Mouse (Mus musculus) megakaryocyte-erythroid progenitor cell, adult 5-6 weeks (primary cell): ENCODE data around the gene Nin. TPM values are rescaled to one million over a fixed set of nuclear protein-coding genes. Genes with fewer than 3 reads are reported as not detected.

Experiments used
- ATAC-seq: replicated peaks from 2 replicates; pipeline ENCODE4 v1.8.0; 2016; ENCODE audit warnings: mild to moderate bottlenecking, inconsistent platforms; ENCODE audit not compliant: severe bottlenecking, poor library complexity, low FRiP score, low TSS enrichment
- total RNA-seq, 2 experiments: library from RNA; stranded (forward) in 1 of 2; stranded (reverse) in 1 of 2; fragments of 200-1000, 215-1000 nt in 1 of 2; fragments of >200 nt in 1 of 2; fragmentation: Nextera tagmentation in 1 of 2; gene quantifications; 2 replicates each; pipeline ENCODE4 v1.2.3; 2014 to 2017

Gene Nin
- total RNA-seq, 2 experiments from 2014 or later: 33.1 to 61.0 TPM

DNA sequence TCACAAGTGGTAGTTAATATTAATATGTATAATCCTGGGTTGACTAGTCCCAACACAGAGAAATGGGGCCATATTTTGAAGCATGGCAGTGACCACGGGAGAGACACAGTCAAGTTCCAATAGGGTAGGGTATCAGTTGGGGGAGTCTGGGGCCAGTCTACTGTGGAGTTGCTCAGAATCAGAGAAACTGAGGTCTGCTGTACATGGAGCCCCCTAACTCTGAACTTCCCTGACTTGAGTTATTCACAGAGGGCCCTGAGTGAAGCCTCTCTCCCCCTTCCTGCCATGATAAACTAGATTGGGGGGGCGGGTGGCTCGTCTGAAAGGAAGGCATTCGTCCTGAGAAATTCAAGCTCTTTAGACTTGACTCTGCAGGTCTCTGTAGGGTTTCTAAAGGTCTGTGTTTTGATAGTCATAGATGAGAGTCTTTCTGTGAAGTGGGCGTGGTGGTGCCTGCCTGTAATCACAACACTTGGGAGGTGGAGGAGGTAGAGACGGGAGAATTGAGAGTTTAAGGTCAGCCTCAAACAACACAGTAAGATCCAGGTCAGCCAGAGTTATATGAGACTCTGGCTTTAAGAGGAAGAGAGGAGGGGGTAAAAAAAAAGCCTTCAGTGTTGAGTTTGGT, 20.1 kb downstream of the Nin start:
- ATAC-seq: no peak

DNA sequence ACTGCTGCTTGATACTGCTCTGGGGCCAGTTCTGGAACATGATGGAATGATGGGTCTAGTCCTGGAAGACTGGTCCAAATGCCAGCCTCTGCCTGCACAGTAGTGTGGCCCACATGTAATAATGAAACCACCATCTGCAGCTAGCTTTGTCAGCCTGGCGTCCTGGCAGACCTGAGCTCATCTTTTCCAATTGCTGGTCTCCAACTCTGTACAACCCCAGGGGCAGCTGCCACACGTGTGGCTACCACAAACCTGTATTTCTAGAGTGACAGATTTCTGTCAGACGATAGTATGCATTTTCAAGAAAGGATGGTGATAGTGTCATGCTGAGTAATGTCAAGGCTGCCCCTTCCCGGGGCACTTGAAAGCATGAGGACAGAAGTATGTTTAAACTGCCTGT, 25.2 kb downstream of the Nin start:
- ATAC-seq: no peak

DNA sequence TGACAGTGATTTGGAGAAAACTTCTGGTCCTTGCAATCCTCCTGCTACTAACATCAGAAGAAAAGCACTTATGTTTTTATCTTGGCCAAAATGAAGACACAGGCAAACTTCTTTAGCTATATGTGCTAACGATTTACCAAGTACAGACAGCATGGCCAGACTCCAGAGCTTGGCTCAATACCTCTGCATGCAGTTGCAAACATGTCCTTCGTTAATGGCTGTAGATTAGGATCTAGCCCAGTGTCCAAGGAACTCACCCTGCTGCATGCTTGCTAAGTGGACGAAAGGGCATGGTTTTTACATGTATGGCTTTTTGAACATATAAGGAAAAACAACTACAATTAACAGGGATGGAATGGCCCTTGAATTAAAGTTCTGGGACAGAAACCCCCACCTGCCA, 28.2 kb downstream of the Nin start:
- no peak for ATAC-seq

GRCm38 (mm10) chr12:70084198-70084597, 29.3 kb downstream of the Nin start:
- no peak for ATAC-seq

- no peak for ATAC-seq
Measured at GRCm38 (mm10) chr12:70083737-70084136, 29.8 kb downstream of the Nin start.

DNA sequence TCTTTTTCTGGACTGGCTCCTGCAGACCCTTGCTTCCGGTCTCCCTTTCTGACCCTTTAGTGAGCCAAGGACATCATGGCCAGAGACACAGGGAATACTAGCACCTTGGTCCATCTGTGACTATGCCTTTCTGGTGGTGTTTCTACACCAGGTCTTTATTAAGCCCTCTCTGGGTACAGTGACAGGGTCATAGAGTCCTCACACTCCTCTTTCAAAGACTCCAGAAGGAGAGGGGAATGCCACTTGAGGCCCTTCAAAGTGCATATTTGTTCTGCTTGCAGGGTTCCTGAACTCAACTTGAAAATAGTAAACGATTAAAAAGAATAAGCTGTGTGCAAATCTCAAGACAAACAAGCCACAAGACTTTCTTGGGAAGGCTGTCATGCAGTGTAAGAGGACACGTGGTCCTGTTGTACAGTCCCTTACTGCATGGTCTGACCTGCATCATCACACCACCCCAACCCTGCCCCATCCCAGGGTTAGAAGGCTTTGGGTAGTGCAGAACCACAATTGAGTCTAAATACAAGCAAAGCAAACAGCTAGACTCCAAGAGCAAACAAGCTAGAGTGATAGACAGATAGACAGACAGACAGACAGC, 30.5 kb downstream of the Nin start:
- ATAC-seq: no peak

DNA sequence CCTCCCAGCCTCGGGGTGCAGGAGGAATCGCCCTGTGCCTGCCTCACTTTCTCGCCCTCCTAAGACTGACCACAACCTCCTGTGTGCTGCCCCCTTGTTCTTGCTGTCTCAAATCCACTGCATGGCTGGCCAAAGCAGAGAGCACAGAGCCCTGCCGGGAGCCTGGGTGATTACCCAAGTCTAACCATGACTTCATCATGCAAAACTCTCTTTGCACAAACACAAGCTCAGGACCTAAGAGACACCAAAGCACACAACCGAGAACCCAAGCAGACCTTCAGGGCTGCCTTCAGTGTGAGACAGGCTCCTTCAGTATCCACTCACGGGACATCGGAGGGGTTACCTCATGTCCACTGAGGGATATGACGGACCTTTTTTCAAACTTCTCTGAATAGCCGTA, 31.0 kb downstream of the Nin start:
- ATAC-seq: no peak

GRCm38 (mm10) chr12:70078471-70079025, 35.0 kb downstream of the Nin start:
- no peak for ATAC-seq

DNA sequence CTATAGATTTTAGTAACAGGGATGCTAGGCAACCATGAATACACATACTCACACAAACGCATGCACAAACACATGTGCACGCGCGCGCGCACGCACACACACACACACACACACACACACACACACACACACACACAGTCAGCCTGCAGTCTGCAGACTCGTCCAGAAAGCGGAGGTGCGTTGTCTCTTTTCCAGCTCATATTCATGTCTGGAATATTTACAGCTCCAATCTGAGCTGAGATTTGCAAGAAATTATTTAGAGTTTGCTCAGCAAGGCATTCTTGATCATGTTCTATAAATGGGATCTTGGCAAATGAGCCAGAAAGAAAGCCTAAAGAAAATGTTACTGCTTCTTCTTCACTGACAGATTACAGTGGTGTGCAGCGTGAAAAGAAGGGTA, 37.0 kb downstream of the Nin start:
- no peak for ATAC-seq

DNA sequence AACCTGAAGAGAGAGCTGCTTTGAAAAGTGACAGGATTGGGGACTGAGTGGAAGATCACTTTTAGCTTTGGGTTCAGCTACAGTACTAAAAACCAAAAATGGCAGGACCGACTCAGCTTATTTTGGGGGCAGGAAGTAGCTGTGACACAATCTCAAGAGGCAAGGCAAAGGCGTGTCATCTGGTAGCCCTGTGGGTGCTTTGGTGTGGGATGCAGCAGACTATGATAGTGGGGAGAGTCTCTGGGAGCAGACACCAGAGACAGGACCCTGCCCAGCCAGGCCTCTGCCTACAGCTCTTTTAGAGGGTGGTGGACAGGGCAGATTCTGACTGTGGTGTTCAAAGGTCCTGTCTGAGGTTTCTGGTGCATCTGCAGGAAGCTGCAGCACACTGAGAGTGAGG, 38.5 kb downstream of the Nin start:
- 0 out of 2 replicates have a peak, but pooled peaks have one; percentile 31 for ATAC-seq

DNA sequence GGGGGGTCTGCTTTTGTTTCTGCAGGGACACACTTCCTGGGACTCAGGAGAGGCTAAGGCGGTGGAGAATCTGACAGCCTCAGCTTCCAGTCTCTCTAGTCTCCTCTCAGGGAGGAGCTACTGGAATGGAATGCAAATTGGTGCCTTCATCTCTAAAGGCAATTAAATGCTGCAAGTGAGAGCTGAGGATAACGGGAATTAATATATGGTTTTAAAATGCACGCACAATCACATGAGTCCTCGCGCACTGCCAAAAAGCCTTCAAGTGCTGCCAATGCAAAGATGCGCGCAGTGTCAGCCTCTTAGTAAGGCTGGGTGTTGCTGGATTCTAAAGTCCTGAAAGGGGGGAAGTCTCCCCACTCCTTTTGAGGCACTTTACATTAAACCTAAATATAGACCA, 42.6 kb downstream of the Nin start:
- no peak for ATAC-seq

GRCm38 (mm10) chr12:70070306-70070705, 43.2 kb downstream of the Nin start:
- no peak for ATAC-seq

DNA sequence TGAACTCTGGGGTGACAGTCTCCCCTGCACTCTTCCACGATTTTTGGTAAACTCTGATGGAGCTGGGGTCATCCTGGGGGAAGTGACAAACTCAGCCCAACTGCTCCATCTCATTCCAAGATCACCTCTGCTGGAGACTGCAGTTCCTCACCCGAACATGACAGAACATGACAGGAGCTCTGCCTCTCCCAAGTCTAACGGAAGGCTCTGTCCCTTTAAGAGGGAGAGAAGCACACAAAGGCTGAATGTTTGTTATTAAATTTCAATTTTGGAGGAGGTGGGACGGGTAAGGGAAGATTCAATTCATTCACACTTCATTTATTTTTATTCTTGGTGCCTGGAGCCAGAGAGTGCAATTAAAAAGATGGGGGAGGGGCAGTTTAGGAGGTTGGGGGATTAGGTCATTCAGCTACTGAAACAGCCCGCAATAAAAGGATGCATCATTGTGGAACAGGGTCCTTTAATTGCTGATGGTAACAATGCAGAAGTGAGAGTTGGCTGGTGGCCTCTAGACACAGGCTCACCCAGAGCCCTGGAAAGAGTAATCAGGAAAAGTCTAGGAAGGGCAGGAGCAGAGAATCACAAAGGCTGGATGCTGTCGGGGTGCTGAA, 44.8 kb downstream of the Nin start:
- no peak for ATAC-seq

DNA sequence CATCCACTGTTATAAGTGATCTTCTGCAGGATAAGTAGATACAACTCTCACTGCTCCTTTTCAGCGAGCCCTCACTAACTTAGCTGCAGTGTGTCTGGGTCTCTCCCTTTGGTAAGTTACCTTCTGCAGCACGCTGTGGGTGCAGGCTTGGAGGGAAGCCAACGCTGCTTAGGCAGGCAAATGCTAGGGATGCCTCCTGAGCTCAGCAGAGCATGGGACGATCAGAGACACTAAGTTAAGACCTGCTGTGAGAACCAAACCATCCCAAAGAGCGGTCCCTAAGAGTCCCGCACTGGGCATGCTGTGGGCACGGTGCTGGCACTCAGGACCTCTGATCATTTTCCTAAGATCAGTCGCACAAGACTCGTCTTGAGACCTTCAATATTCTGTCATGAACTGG, 45.7 kb downstream of the Nin start:
- ATAC-seq: no peak

GRCm38 (mm10) chr12:70062114-70062513, 51.4 kb downstream of the Nin start:
- peak; percentile 69 for ATAC-seq

DNA sequence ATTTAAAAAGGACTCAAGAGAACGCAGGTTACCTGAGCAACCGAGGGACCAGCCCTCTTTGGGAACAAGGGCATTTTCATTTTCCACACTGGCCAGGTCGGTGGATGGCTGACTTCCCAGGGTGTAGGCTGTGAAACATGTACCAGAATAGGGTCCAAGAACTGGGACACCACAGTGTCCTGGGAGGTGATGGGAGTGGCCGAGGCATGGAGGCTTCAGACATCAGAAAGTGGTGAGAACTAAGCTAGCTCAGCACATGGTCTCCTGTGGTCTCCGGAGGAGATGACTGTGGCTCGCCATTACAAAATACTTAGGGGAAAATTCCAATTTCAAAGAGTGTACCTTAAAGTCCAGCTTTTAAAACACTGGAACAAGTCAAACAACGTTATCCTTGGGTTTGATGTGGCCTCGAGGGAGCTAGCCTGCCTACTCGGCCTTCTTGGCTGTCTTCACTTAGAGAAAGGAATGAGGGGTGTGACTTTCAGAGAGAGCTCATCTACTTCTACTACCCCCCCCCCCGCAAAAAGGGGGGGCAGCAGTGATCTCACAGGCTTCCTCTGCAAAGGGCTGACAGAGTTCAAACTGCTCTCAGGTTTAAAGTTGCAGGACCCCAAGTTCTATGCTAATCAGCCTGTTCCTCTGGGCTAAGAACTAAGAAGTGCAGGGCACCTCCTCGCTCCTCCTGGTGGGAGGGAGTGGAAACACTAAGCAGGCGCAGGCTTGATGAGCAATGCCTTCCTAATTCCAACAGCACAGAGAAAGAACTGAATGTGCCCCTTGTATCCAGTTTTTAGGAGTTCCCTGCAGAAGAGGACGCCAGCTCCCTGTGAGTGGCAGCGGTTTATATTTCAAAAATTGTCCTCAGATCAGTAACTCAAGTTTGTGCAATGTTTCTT, 54.3 kb downstream of the Nin start:
- ATAC-seq: no peak

DNA sequence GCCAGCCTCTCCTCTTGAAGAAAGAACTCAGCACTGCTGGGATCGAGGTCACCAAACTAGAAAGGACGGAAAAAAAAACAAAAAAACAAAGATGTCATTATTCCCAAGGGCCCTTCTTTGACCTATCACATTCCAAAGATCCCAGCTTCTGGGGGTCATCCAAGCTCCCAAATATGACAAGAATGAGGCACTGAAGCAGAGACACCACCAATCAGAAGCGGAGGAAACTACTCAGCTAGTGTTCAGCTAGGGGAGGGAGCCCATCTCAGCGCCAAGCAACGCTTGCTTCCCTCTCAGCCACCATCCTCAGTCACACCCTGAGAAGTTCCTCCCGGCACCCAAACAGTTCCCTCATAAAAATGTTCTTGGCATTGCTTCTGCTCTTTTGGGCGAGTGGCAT, 62.8 kb downstream of the Nin start:
- ATAC-seq: no peak

DNA sequence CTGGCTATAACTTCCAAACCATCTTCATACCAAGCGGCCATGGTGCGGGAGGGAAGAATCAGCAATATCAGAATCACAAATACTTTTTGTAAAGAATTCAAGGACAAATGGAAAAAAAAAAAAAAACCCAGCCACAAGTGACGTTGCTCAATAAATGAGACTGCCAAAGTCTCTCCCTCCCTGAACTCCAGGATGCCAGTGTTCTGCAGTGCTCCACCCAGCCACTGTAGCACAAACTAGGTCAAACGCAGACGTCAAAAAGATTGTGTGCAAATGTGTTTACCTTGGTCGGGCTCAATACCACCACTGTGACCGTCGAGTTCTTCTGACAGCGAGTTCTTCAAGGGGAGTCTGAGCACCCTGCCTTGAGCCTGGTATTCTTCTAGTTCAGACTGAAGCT, 64.8 kb downstream of the Nin start:
- no peak for ATAC-seq

DNA sequence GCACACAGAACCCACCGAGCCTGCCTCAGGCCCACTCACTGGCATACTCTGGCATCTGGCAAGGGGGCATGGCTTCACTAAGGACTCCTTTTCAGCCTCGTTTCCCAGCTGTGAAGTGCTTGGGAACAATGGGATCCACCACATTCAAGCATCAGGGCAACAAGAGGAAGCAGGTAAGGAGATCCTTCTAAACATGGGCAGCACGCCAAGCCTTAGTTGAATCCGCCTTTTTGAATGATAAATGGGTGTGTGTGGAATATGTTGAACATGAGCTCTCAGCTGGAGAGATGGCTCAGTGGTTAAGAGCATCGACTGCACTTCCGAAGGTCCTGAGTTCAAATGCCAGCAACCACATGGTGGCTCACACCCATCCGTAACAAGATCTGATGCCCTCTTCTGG, 66.2 kb downstream of the Nin start:
- no peak for ATAC-seq

GRCm38 (mm10) chr12:70044353-70044752, 69.2 kb downstream of the Nin start:
- no peak for ATAC-seq
